Mouse (Mus musculus) CH12.LX (cell line): ENCODE data around the gene Wdr81. TPM values are rescaled to one million over a fixed set of nuclear protein-coding genes. Genes with fewer than 3 reads are reported as not detected.
A peak's percentile ranks its signal among the peaks of the same experiment; 100 is the strongest.

ENCODE experiments used
- DNase-seq: peaks from one replicate; pipeline ENCODE4 v3.0.0-alpha.2; 2013; ENCODE audit errors: extremely low read depth
- H3K27ac ChIP-seq: 2 replicates; pipeline ENCODE4 v1.5.1; 2012; ENCODE audit warnings: low read depth, mild to moderate bottlenecking, control low read depth, moderate library complexity; ENCODE audit not compliant: insufficient read depth
- H3K27me3 ChIP-seq: replicated peaks from 2 replicates; pipeline ENCODE3; 2012; ENCODE audit warnings: inconsistent platforms
- H3K36me3 ChIP-seq, 2 experiments: replicated peaks in 1 of 2; 2 replicates each; pipeline versions ENCODE3 to v1.6.1; 2012; ENCODE audit warnings: inconsistent platforms in 1 of 2, low read length in 1 of 2, mild to moderate bottlenecking in 1 of 2, mixed read lengths in 1 of 2, moderate library complexity in 1 of 2; ENCODE audit not compliant: control insufficient read depth in 1 of 2, insufficient read depth in 1 of 2
- H3K4me1 ChIP-seq, 2 experiments: 2 replicates each; pipeline ENCODE4 v1.6.1; 2012; ENCODE audit warnings: inconsistent platforms in 1 of 2, moderate library complexity in 1 of 2; ENCODE audit not compliant: insufficient read depth in 2 of 2, control insufficient read depth in 1 of 2
- H3K4me2 ChIP-seq: 2 replicates; pipeline ENCODE4 v1.6.1; 2012; ENCODE audit warnings: low read depth, mild to moderate bottlenecking, control low read depth; ENCODE audit not compliant: poor library complexity, insufficient read depth, severe bottlenecking
- H3K4me3 ChIP-seq, 3 experiments: fragments of 150-350 bp in 1 of 3; sonication (generic) in 1 of 3; replicated peaks in 1 of 3; 2 replicates each; pipeline versions ENCODE3 to v1.5.1; 2011 to 2012; ENCODE audit warnings: low read depth in 2 of 3, low read length in 2 of 3, mild to moderate bottlenecking in 2 of 3, moderate library complexity in 2 of 3, control low read depth in 1 of 3, improper control_type of control experiment in 1 of 3, inconsistent platforms in 1 of 3, mixed read lengths in 1 of 3; ENCODE audit not compliant: poor library complexity in 1 of 3
- H3K79me2 ChIP-seq: replicated peaks from 2 replicates; pipeline ENCODE4 v1.6.1; 2012; ENCODE audit warnings: mild to moderate bottlenecking, moderate library complexity; ENCODE audit not compliant: control insufficient read depth, poor library complexity, insufficient read depth, severe bottlenecking; ENCODE audit errors: extremely low read depth
- H3K9ac ChIP-seq: 2 replicates; pipeline ENCODE4 v1.6.1; 2012; ENCODE audit warnings: low read depth, mild to moderate bottlenecking, control low read depth, moderate library complexity; ENCODE audit not compliant: insufficient read depth
- H3K9me3 ChIP-seq: replicated peaks from 2 replicates; pipeline ENCODE3; 2012; ENCODE audit warnings: low read length, inconsistent platforms, mixed read lengths
- CHD2 ChIP-seq: IDR thresholded peaks from 2 replicates; pipeline ENCODE4 v1.6.1; 2011; ENCODE audit warnings: low read length, improper control_type of control experiment
- CTCF ChIP-seq, 2 experiments: IDR thresholded peaks in 1 of 2; conservative IDR thresholded peaks in 1 of 2; 2 replicates each; pipeline ENCODE4 v1.5.1; 2011 to 2012; ENCODE audit warnings: low read depth in 2 of 2, low read length in 2 of 2, improper control_type of control experiment in 1 of 2, inconsistent platforms in 1 of 2, mild to moderate bottlenecking in 1 of 2, moderate library complexity in 1 of 2
- E2F4 ChIP-seq: IDR thresholded peaks from 2 replicates; pipeline ENCODE4 v1.6.1; 2011; ENCODE audit warnings: low read depth, low read length, improper control_type of control experiment; ENCODE audit not compliant: insufficient replicate concordance
- ELF1 ChIP-seq: IDR thresholded peaks from 2 replicates; pipeline ENCODE4 v1.6.1; 2014; ENCODE audit warnings: low read depth, mild to moderate bottlenecking, inconsistent platforms, low read length, improper control_type of control experiment
- EP300 ChIP-seq: IDR thresholded peaks from 2 replicates; pipeline ENCODE4 v1.6.1; 2011; ENCODE audit warnings: low read length, improper control_type of control experiment
- HCFC1 ChIP-seq: IDR thresholded peaks from 2 replicates; pipeline ENCODE4 v1.6.1; 2012; ENCODE audit warnings: low read depth, mild to moderate bottlenecking, inconsistent platforms, low read length, improper control_type of control experiment
- IRF4 ChIP-seq: IDR thresholded peaks from 2 replicates; pipeline ENCODE4 v1.6.1; 2014; ENCODE audit warnings: low read depth, mild to moderate bottlenecking, inconsistent platforms, low read length, improper control_type of control experiment
- JUND ChIP-seq: conservative IDR thresholded peaks from 2 replicates; pipeline ENCODE4 v1.6.1; 2011; ENCODE audit warnings: low read depth, low read length, improper control_type of control experiment
- MAX ChIP-seq: IDR thresholded peaks from 2 replicates; pipeline ENCODE4 v1.6.1; 2011; ENCODE audit warnings: low read length, improper control_type of control experiment
- MEF2A ChIP-seq: IDR thresholded peaks from 2 replicates; pipeline ENCODE4 v1.6.1; 2014; ENCODE audit warnings: low read depth, mild to moderate bottlenecking, inconsistent platforms, low read length, improper control_type of control experiment, borderline replicate concordance
- MXI1 ChIP-seq: IDR thresholded peaks from 2 replicates; pipeline ENCODE4 v1.6.1; 2011; ENCODE audit warnings: mild to moderate bottlenecking, low read depth, low read length, improper control_type of control experiment
- MYC ChIP-seq: IDR thresholded peaks from 2 replicates; pipeline ENCODE4 v1.6.1; 2011; ENCODE audit warnings: low read depth, mild to moderate bottlenecking, improper control_type of control experiment, low read length
- NELFE ChIP-seq: IDR thresholded peaks from 2 replicates; pipeline ENCODE4 v1.6.1; 2011; ENCODE audit warnings: low read depth, low read length, improper control_type of control experiment
- PAX5 ChIP-seq: IDR thresholded peaks from 2 replicates; pipeline ENCODE4 v1.6.1; 2012; ENCODE audit warnings: low read length, inconsistent platforms, mixed read lengths
- POLR2AphosphoS2 ChIP-seq: IDR thresholded peaks from 2 replicates; pipeline ENCODE4 v1.6.1; 2011; ENCODE audit warnings: low read depth, low read length, improper control_type of control experiment
- SIN3A ChIP-seq: IDR thresholded peaks from 2 replicates; pipeline ENCODE4 v1.6.1; 2012; ENCODE audit warnings: low read length, improper control_type of control experiment, inconsistent platforms
- UBTF ChIP-seq: IDR thresholded peaks from 2 replicates; pipeline ENCODE4 v1.6.1; 2012; ENCODE audit warnings: low read depth, mild to moderate bottlenecking, inconsistent platforms, low read length, improper control_type of control experiment, moderate library complexity
- USF2 ChIP-seq: conservative IDR thresholded peaks from 2 replicates; pipeline ENCODE4 v1.6.1; 2011; ENCODE audit warnings: low read depth, low read length, improper control_type of control experiment
- ZC3H11A ChIP-seq: IDR thresholded peaks from 2 replicates; pipeline ENCODE4 v1.6.1; 2012; ENCODE audit warnings: low read depth, mild to moderate bottlenecking, inconsistent platforms, low read length, improper control_type of control experiment
- ZKSCAN1 ChIP-seq: IDR thresholded peaks from 2 replicates; pipeline ENCODE4 v1.6.1; 2012; ENCODE audit warnings: low read depth, inconsistent platforms, low read length, improper control_type of control experiment, borderline replicate concordance
- dilution Hi-C: fragments of 300-500 bp; cut with MboI; formaldehyde crosslinking; loops from 2 replicates; pipeline ENCODE4 v1.14.3; 2020; ENCODE audit warnings: low sequenced_read_pairs; ENCODE audit not compliant: extremely low pct_unique_long_range_greater_than_20kb, extremely low pct_ligation_motif_present
- in situ Hi-C: fragments of 300-500 bp; cut with MboI; formaldehyde crosslinking; loops from 3 replicates; pipeline ENCODE4 v1.14.3; 2019; ENCODE audit warnings: low sequenced_read_pairs, low pct_ligation_motif_present, low pct_unique_long_range_greater_than_20kb, mixed read lengths
- polyA plus RNA-seq: library from polyadenylated mRNA; unstranded; fragments of >175 nt; gene quantifications from 2 replicates; pipeline ENCODE4 v1.2.1, GENCODE M21; 2012; ENCODE audit warnings: low read depth; ENCODE audit not compliant: insufficient read length
- total RNA-seq, 2 experiments: library from RNA; depleted of rRNA; stranded (reverse); fragments of 300-350 nt in 1 of 2; fragments of >200 nt in 1 of 2; gene quantifications; 2 replicates each; pipeline ENCODE4 v1.2.3; 2012 to 2014

Gene Wdr81
- total and polyA plus RNA-seq, 3 experiments = 3.1 to 16.3 (median 13.7) TPM

DNA sequence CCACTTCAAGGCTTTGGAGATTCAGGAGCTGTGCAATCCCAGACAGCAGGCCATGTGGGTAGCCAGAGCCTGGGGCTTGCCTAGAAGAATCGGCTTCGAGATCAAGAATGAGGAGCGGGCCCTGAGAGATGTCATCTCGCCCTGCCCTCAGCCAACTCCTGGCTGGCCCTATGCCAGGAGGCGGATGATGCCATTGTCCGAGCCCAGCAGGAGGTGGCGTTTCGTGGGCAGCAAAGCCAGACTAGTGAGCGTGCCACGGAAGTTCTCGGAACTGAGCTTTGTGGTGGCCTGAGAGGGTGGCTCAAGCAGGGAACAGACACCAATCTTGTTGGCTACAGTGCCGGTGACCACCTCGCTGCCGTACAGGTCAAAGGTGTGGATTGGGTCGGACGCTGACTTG is 12.9 kb downstream of the Wdr81 start:
- no peak overlapping the region for H3K9ac ChIP-seq
- H3K36me3 ChIP-seq = peaks cover 38 to 59% of the 10 kb centered on the region in 2 experiments
- no peak overlapping the region for H3K4me3 ChIP-seq
- dilution Hi-C loops (no loop called here), in situ Hi-C loops (no loop called here)
- TF ChIP-seq UBTF (no peak), CHD2 (no peak), MXI1 (no peak), EP300 (no peak), POLR2AphosphoS2 (no peak), MYC (no peak), ZC3H11A (no peak), MAX (no peak), SIN3A (no peak), CTCF (conservative IDR thresholded peaks at IDR 0.05 in 1 of 2, IDR thresholded peaks at IDR 0.05 in 1 of 2; ENCODE audit: low read depth in 2 of 2, low read length in 2 of 2) (no peak), ELF1 (no peak), IRF4 (no peak), HCFC1 (no peak), USF2 (no peak)
- H3K27me3 ChIP-seq = no peaks in the 10 kb centered on the region
- no peak for DNase-seq
- H3K4me1 ChIP-seq = peaks cover 8 to 13% of the 10 kb centered on the region in 2 experiments; a peak in 3 of 4 replicates
- no peak overlapping the region for H3K27ac ChIP-seq
- no peak overlapping the region for H3K4me2 ChIP-seq
- H3K79me2 ChIP-seq = no peaks in the 10 kb centered on the region
- no peaks in the 10 kb centered on the region for H3K9me3 ChIP-seq

DNA sequence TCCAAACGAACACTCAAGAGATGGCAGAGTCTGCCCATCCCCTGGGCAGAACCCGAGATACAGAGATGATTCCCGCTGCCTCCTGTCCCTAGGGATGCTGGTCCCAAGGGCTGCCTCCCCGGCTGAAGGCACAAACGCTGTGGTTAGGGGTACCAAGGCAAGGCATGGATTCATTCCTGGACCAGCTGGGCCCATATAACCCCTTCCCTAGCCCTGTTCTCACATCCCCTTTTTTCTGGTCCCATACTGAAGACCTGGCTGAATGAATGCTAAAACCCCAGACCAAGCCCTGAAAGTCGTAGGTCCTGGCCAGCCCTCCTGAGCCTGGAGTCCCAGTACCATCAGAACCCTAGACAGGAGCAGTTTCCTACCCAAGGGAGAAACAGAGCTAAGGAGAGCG is 13.5 kb downstream of the Wdr81 start:
- TF ChIP-seq IRF4 (peak; percentile 54; the same call in 1 of the 2 replicates), MEF2A (no peak), E2F4 (no peak), ELF1 (no peak), UBTF (no peak), NELFE (no peak), MYC (no peak), JUND (no peak), PAX5 (no peak), EP300 (peak; percentile 56), ZKSCAN1 (no peak), MAX (no peak)
- dilution Hi-C loops (no loop called here), in situ Hi-C loops (no loop called here)
- no peaks in the 10 kb centered on the region for H3K9me3 ChIP-seq
- no peak overlapping the region for H3K4me2 ChIP-seq
- no peak overlapping the region for H3K9ac ChIP-seq
- no peaks in the 10 kb centered on the region for H3K27me3 ChIP-seq
- H3K36me3 ChIP-seq = peaks cover 38 to 53% of the 10 kb centered on the region in 2 experiments
- H3K4me3 ChIP-seq = no peak overlapping the region
- no peak for DNase-seq
- H3K27ac ChIP-seq = no peak overlapping the region
- H3K79me2 ChIP-seq = no peaks in the 10 kb centered on the region
- peaks cover 8 to 14% of the 10 kb centered on the region in 2 experiments; a peak in 3 of 4 replicates for H3K4me1 ChIP-seq
